Mouse (Mus musculus) naive thymus-derived CD4-positive, alpha-beta T cell, adult 2 months (primary cell): ENCODE data around the gene Nek9.
"Not testable (repeated sequence)": the region's sequence is repeated elsewhere in the genome, so short reads cannot be mapped to it uniquely, and the experiment has no call there.

Experiments used
- DNase-seq: peaks from one replicate; pipeline ENCODE4 v3.0.0-alpha.2; 2011; ENCODE audit warnings: low read depth

Gene Nek9

GRCm38 (mm10) chr12:85289157-85290000, 49.8 kb downstream of the Nek9 start:
- no peak for DNase-seq

GRCm38 (mm10) chr12:85288486-85289156, 50.5 kb downstream of the Nek9 start, which contains the start of gene Zc2hc1c:
TSS of gene Zc2hc1c (plus strand) at chr12:85288591.
- peak; percentile 80 for DNase-seq

- no peak for DNase-seq
These were observed 51.2 kb downstream of the Nek9 start, which contains the start of gene Acyp1 for GRCm38 (mm10) chr12:85287809-85288485. TSS of gene Acyp1 (minus strand) at chr12:85288438.

- DNase-seq, result peak; percentile 45
These were observed 52.2 kb downstream of the Nek9 start for GRCm38 (mm10) chr12:85286941-85287340.

- no peak for DNase-seq
These were observed 54.2 kb downstream of the Nek9 start for GRCm38 (mm10) chr12:85284996-85285395.

GRCm38 (mm10) chr12:85284331-85284730, 54.8 kb downstream of the Nek9 start:
- DNase-seq, result no peak

GRCm38 (mm10) chr12:85281756-85282155, 57.4 kb downstream of the Nek9 start:
- DNase-seq, result not testable (repeated sequence)

GRCm38 (mm10) chr12:85280845-85281651, 58.1 kb downstream of the Nek9 start:
- peak; percentile 30 for DNase-seq

- DNase-seq, result peak; percentile 96
These were observed 58.9 kb downstream of the Nek9 start for GRCm38 (mm10) chr12:85280105-85280844.

- DNase-seq, result peak; percentile 56
These were observed 59.6 kb downstream of the Nek9 start for GRCm38 (mm10) chr12:85279396-85280080.

- DNase-seq, result peak; percentile 43
These were observed 60.2 kb downstream of the Nek9 start for GRCm38 (mm10) chr12:85278919-85279318.

- no peak for DNase-seq
These were observed 62.9 kb downstream of the Nek9 start for GRCm38 (mm10) chr12:85276273-85276672.

GRCm38 (mm10) chr12:85273508-85273907, 65.7 kb downstream of the Nek9 start:
- DNase-seq, result no peak

- no peak for DNase-seq
These were observed 67.3 kb downstream of the Nek9 start for GRCm38 (mm10) chr12:85271843-85272206.

GRCm38 (mm10) chr12:85271132-85271842, 67.9 kb downstream of the Nek9 start:
- no peak for DNase-seq

- DNase-seq, result peak; percentile 92
These were observed 68.8 kb downstream of the Nek9 start, which contains the start of gene Mlh3 for GRCm38 (mm10) chr12:85270319-85270718. TSS of gene Mlh3 (minus strand) at chr12:85270599.

GRCm38 (mm10) chr12:85269821-85270220, 69.3 kb downstream of the Nek9 start:
- no peak for DNase-seq

GRCm38 (mm10) chr12:85266248-85266647, 72.9 kb downstream of the Nek9 start:
- DNase-seq, result no peak

- no peak for DNase-seq
These were observed 74.2 kb downstream of the Nek9 start for GRCm38 (mm10) chr12:85264940-85265339.

GRCm38 (mm10) chr12:85264531-85264930, 74.6 kb downstream of the Nek9 start:
- no peak for DNase-seq
